Mouse (Mus musculus) liver, embryonic 12.5 days (tissue): ENCODE results near the gene Mcf2l. TPM values are rescaled to one million over a fixed set of nuclear protein-coding genes. Genes with fewer than 3 reads are reported as not detected.

Experiments used
- ATAC-seq: fragments of 200-750 bp; cut with Nextera tagmentation; 2 replicates; pipeline ENCODE4 v1.8.0; 2017; ENCODE audit warnings: moderate number of reproducible peaks, mild to moderate bottlenecking, moderate library complexity
- H3K27ac ChIP-seq: fragments of 300-500 bp; sonication (generic); 2 replicates; pipeline ENCODE4 v1.5.1; 2016; ENCODE audit warnings: mild to moderate bottlenecking
- H3K27me3 ChIP-seq: fragments of 300-500 bp; sonication (generic); replicated peaks from 2 replicates; pipeline ENCODE4 v1.6.1; 2016; ENCODE audit warnings: mild to moderate bottlenecking, moderate library complexity
- H3K36me3 ChIP-seq: fragments of 300-500 bp; sonication (generic); 2 replicates; pipeline ENCODE4 v1.6.1; 2016; ENCODE audit warnings: mild to moderate bottlenecking, moderate library complexity
- H3K4me1 ChIP-seq: fragments of 300-500 bp; sonication (generic); 2 replicates; pipeline ENCODE4 v1.6.1; 2016
- H3K4me2 ChIP-seq: fragments of 300-500 bp; sonication (generic); 2 replicates; pipeline ENCODE4 v1.6.1; 2016; ENCODE audit warnings: mild to moderate bottlenecking, moderate library complexity
- H3K4me3 ChIP-seq: fragments of 300-500 bp; sonication (generic); 2 replicates; pipeline ENCODE4 v1.5.1; 2016; ENCODE audit warnings: mild to moderate bottlenecking, moderate library complexity
- H3K9ac ChIP-seq: fragments of 300-500 bp; sonication (generic); 2 replicates; pipeline ENCODE4 v1.6.1; 2016; ENCODE audit warnings: mild to moderate bottlenecking, moderate library complexity
- H3K9me3 ChIP-seq: fragments of 300-500 bp; sonication (generic); replicated peaks from 2 replicates; pipeline ENCODE4 v1.6.1; 2016; ENCODE audit warnings: mild to moderate bottlenecking, moderate library complexity
- WGBS: fragments of 180-500 bp; shearing (Covaris S2); methylation state at CpG from one replicate; pipeline ENCODE4 v1.1.7; 2016; ENCODE audit not compliant: insufficient replicate concordance; 5-methylcytosine and 5-hydroxymethylcytosine counted together
- polyA plus RNA-seq: library from polyadenylated mRNA; unstranded; fragments of >200 nt; fragmentation: Nextera tagmentation; extraction: Ambion mirVana; gene quantifications from 2 replicates; pipeline ENCODE4 v1.2.1, GENCODE M21; 2016

Gene Mcf2l
- polyA plus RNA-seq, 1 experiment from 2014 or later = 2.1 TPM

GRCm38 (mm10) chr8:12960609-12961008 lies 87.0 kb downstream of the Mcf2l start:
- Histone ChIP-seq H3K36me3 (no peaks in the 10 kb centered on the region), H3K4me3 (no peak overlapping the region), H3K4me2 (no peak overlapping the region), H3K27me3 (0 out of 2 replicates have a peak, but pooled peaks cover 8% of the 10 kb centered on the region), H3K9ac (no peak overlapping the region), H3K27ac (no peak overlapping the region), H3K9me3 (no peaks in the 10 kb centered on the region), H3K4me1 (no peaks in the 10 kb centered on the region)
- no peak for ATAC-seq
- 69% methylated on average over 2 of the region's 2 CpGs for WGBS

DNA sequence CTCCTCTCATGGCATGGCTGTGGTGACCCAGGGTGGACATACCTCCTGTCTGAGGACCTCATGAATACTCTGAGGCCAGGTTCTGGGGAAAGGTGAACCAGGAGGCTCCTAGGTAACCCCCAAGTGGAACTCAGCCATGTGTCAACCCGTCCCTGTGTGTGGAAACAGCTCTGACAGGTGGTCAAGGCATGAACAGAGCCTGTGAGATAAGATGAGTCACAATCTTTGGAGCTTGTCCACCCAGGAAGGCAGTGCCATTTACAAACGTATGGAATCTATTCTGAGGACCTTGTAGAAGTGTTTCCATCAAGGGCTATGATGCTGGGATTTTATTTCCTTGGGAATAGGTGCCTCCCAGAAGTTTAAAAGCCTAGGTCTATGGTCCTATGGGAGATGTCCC lies 87.6 kb downstream of the Mcf2l start:
- no peak for ATAC-seq

GRCm38 (mm10) chr8:12961821-12962534 lies 88.4 kb downstream of the Mcf2l start:
- H3K9ac ChIP-seq = no peak overlapping the region

More for the DNA sequence above, 87.6 kb downstream of the Mcf2l start:
- H3K4me2 ChIP-seq = no peak overlapping the region
- H3K27me3 ChIP-seq = 0 out of 2 replicates have a peak, but pooled peaks cover 8% of the 10 kb centered on the region
- H3K36me3 ChIP-seq = no peaks in the 10 kb centered on the region
- 19% methylated on average over 2 of the region's 2 CpGs for WGBS
- H3K9me3 ChIP-seq = no peaks in the 10 kb centered on the region
- H3K4me3 ChIP-seq = no peak overlapping the region
- H3K27ac ChIP-seq = no peak overlapping the region
- H3K9ac ChIP-seq = no peak overlapping the region
- H3K4me1 ChIP-seq = no peaks in the 10 kb centered on the region

GRCm38 (mm10) chr8:12962541-12963380 lies 89.2 kb downstream of the Mcf2l start:
- Histone ChIP-seq H3K4me3 (no peak overlapping the region), H3K9ac (no peak overlapping the region), H3K27ac (no peak overlapping the region), H3K36me3 (no peaks in the 10 kb centered on the region), H3K27me3 (0 out of 2 replicates have a peak, but pooled peaks cover 2% of the 10 kb centered on the region), H3K4me2 (no peak overlapping the region), H3K4me1 (no peaks in the 10 kb centered on the region), H3K9me3 (no peaks in the 10 kb centered on the region)
- 38% methylated on average over 13 of the region's 13 CpGs for WGBS
- no peak for ATAC-seq

More at GRCm38 (mm10) chr8:12961821-12962534, 88.4 kb downstream of the Mcf2l start:
- Histone ChIP-seq H3K9me3 (no peaks in the 10 kb centered on the region), H3K4me3 (no peak overlapping the region), H3K36me3 (no peaks in the 10 kb centered on the region), H3K4me1 (no peaks in the 10 kb centered on the region), H3K27ac (no peak overlapping the region), H3K4me2 (no peak overlapping the region), H3K27me3 (0 out of 2 replicates have a peak, but pooled peaks cover 6% of the 10 kb centered on the region)
- ATAC-seq = no peak
- 57% methylated on average over 8 of the region's 8 CpGs for WGBS

GRCm38 (mm10) chr8:12976290-12976689 lies 102.7 kb downstream of the Mcf2l start:
- Histone ChIP-seq H3K4me3 (no peak overlapping the region), H3K4me2 (no peak overlapping the region), H3K9me3 (no peaks in the 10 kb centered on the region), H3K27me3 (peaks cover 19% of the 10 kb centered on the region), H3K4me1 (0 out of 2 replicates have a peak, but pooled peaks cover 8% of the 10 kb centered on the region), H3K27ac (no peak overlapping the region), H3K9ac (no peak overlapping the region), H3K36me3 (no peaks in the 10 kb centered on the region)
- no peak for ATAC-seq
- 43% methylated on average over 11 of the region's 11 CpGs for WGBS

DNA sequence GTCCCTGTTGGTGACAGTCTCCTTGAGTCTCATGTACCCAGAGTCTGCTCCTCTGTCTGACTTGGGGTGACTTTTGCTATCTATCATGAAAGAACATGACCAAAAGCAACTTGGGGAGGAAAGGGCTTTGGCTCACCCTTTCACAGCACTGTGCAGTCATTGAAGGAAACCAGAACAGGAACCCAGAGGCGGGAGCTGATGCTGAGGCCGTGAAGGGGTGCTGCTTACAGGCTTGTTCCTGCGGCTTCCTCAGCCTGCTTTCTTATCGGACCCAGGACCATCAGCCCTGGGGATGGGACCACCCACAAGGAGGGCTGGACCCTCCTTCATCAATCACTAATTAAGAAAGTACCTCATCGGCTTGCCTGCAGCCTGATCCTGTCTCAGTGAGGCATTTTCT lies 103.1 kb downstream of the Mcf2l start:
- no peak for ATAC-seq
- no peaks in the 10 kb centered on the region for H3K36me3 ChIP-seq
- no peak overlapping the region for H3K9ac ChIP-seq
- H3K27ac ChIP-seq = no peak overlapping the region
- peaks cover 19% of the 10 kb centered on the region for H3K27me3 ChIP-seq
- 0 out of 2 replicates have a peak overlapping the region, but pooled peaks have one; percentile 19 for H3K4me2 ChIP-seq
- WGBS = 30% methylated on average over 5 of the region's 5 CpGs
- no peaks in the 10 kb centered on the region for H3K9me3 ChIP-seq
- H3K4me3 ChIP-seq = no peak overlapping the region
- H3K4me1 ChIP-seq = 0 out of 2 replicates have a peak, but pooled peaks cover 8% of the 10 kb centered on the region

DNA sequence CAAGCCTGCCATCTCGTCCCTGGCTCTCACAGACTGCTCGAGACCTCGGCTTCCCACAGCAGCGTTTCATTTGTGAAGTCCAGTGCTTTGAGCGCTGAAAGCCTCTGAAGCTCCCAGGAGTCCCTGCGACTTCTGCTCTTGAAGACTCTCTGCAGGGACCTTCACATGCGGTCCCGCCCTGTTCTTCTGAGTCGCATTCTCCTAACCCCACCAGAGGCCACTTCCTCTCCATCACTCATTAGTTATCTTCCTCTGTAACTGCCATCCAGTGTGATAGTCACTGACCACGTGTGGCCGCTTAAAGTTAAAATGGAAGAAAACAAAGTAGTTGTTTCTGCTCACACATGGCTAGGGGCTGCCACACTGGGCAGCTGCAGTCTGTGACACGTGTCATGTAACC lies 103.7 kb downstream of the Mcf2l start:
- H3K9me3 ChIP-seq = no peaks in the 10 kb centered on the region
- WGBS = 22% methylated on average over 12 of the region's 12 CpGs
- H3K36me3 ChIP-seq = no peaks in the 10 kb centered on the region
- H3K4me2 ChIP-seq = 0 out of 2 replicates have a peak overlapping the region, but pooled peaks have one; percentile 19
- ATAC-seq = no peak
- no peak overlapping the region for H3K27ac ChIP-seq
- no peak overlapping the region for H3K4me3 ChIP-seq
- H3K4me1 ChIP-seq = 0 out of 2 replicates have a peak, but pooled peaks cover 8% of the 10 kb centered on the region
- H3K27me3 ChIP-seq = peaks cover 19% of the 10 kb centered on the region
- H3K9ac ChIP-seq = no peak overlapping the region

DNA sequence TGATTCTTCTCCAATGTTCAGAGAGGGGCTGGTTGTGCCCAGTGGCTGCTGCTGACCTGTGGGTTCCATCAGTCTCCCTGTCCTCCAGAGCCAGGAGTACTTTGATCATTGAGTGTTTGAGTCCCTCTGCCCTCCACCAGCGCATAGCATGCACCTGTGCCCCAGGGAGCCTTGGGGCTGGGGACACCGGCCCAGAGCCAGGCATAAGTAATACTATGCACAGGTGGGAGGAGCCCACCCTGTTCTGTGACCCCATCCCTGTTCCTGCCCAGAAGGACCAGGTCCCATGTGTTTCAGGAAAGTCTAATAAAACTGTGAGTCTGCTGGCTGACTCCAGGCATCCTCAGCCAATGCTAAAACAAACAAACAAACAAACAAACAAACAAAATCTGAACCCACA lies 104.7 kb downstream of the Mcf2l start:
- Histone ChIP-seq H3K27me3 (peaks cover 19% of the 10 kb centered on the region), H3K36me3 (no peaks in the 10 kb centered on the region), H3K4me1 (0 out of 2 replicates have a peak, but pooled peaks cover 8% of the 10 kb centered on the region), H3K9ac (no peak overlapping the region), H3K9me3 (no peaks in the 10 kb centered on the region), H3K4me3 (no peak overlapping the region), H3K4me2 (no peak overlapping the region), H3K27ac (no peak overlapping the region)
- 48% methylated on average over 2 of the region's 2 CpGs for WGBS
- peak; percentile 39; the same call in 1 of the 2 replicates for ATAC-seq

GRCm38 (mm10) chr8:12978726-12979125 lies 105.1 kb downstream of the Mcf2l start:
- H3K9me3 ChIP-seq = no peaks in the 10 kb centered on the region
- no peak overlapping the region for H3K4me3 ChIP-seq
- 0 out of 2 replicates have a peak, but pooled peaks cover 8% of the 10 kb centered on the region for H3K4me1 ChIP-seq
- ATAC-seq = 0 out of 2 replicates have a peak, but pooled peaks have one; percentile 51
- H3K4me2 ChIP-seq = no peak overlapping the region
- H3K9ac ChIP-seq = no peak overlapping the region
- no peak overlapping the region for H3K27ac ChIP-seq
- H3K27me3 ChIP-seq = peaks cover 19% of the 10 kb centered on the region
- H3K36me3 ChIP-seq = no peaks in the 10 kb centered on the region
- WGBS = 18% methylated on average over 5 of the region's 5 CpGs

DNA sequence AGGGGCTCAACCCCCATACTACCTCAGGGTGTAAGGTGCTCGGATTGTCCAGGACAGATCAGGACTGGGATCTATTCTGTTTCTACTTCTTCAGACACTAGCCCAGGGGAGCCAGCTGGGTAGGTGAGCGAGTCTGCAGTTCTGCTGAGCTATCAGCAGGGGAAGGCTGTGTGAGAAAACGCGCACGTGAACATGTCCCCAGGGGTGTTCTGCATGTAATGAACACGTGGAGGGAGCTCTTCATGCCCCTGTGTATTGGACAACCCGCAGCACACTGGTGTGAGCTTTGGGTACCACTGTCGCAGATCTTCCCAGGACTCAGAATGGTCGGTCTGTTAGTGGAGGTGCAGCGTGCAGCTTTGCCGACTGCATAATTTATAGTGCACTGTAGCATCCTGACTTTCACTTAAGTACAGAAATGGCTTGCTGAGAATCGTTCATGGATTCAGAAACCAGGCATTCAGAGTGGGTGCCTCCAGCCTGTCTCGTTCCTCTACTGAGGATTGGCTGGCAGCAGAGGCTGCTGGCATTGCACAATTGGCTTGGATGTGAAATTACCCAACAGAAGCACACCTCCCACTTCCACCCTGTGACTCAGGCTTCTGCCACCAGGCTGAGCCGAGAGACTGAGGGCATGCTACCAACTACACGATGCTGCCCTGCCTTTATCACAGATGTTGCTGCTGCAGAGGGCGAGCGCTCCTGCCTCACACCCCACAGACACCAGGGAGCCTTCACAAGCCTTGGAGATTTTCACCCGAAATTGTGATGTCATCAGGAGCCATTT lies 110.3 kb downstream of the Mcf2l start:
- 67% methylated on average over 18 of the region's 18 CpGs for WGBS
- Histone ChIP-seq H3K27ac (no peak overlapping the region), H3K4me1 (no peaks in the 10 kb centered on the region), H3K9ac (no peak overlapping the region), H3K9me3 (no peaks in the 10 kb centered on the region), H3K4me3 (no peak overlapping the region), H3K36me3 (no peaks in the 10 kb centered on the region), H3K27me3 (0 out of 2 replicates have a peak, but pooled peaks cover 3% of the 10 kb centered on the region), H3K4me2 (no peak overlapping the region)
- ATAC-seq = no peak

GRCm38 (mm10) chr8:12984601-12985243 lies 111.1 kb downstream of the Mcf2l start:
- no peak for ATAC-seq
- no peak overlapping the region for H3K9ac ChIP-seq
- 70% methylated on average over 17 of the region's 17 CpGs for WGBS
- H3K36me3 ChIP-seq = no peaks in the 10 kb centered on the region
- no peak overlapping the region for H3K27ac ChIP-seq
- H3K27me3 ChIP-seq = 0 out of 2 replicates have a peak, but pooled peaks cover 3% of the 10 kb centered on the region
- H3K4me2 ChIP-seq = no peak overlapping the region
- no peaks in the 10 kb centered on the region for H3K9me3 ChIP-seq
- H3K4me1 ChIP-seq = no peaks in the 10 kb centered on the region
- no peak overlapping the region for H3K4me3 ChIP-seq
